Mouse (Mus musculus) layer of hippocampus, adult 2 months (tissue): ENCODE results near the gene Gm2a. TPM values are rescaled to one million over a fixed set of nuclear protein-coding genes. Genes with fewer than 3 reads are reported as not detected.

ENCODE experiments used
- DNase-seq, 2 experiments: peaks; one replicate each; pipeline ENCODE4 v3.0.0; 2022; ENCODE audit warnings: low spot score in 2 of 2
- H3K27ac ChIP-seq: fragments of 200-600 bp; 2 replicates; pipeline ENCODE4 v1.8.1; 2022
- H3K4me3 ChIP-seq: fragments of 200-600 bp; 2 replicates; pipeline ENCODE4 v1.8.1; 2022; ENCODE audit warnings: mild to moderate bottlenecking
- CTCF ChIP-seq: fragments of 200-600 bp; conservative IDR thresholded peaks from 2 replicates; pipeline ENCODE4 v1.8.1; 2022; ENCODE audit warnings: antibody characterized with exemption, mild to moderate bottlenecking, moderate library complexity
- total RNA-seq, 2 experiments: library from RNA; stranded (reverse); gene quantifications; 2 replicates each; pipeline ENCODE4 v1.2.3; 2021

Gm2a gene
- total RNA-seq, 2 experiments from 2014 or later, result 29.9 to 30.8 TPM

DNA sequence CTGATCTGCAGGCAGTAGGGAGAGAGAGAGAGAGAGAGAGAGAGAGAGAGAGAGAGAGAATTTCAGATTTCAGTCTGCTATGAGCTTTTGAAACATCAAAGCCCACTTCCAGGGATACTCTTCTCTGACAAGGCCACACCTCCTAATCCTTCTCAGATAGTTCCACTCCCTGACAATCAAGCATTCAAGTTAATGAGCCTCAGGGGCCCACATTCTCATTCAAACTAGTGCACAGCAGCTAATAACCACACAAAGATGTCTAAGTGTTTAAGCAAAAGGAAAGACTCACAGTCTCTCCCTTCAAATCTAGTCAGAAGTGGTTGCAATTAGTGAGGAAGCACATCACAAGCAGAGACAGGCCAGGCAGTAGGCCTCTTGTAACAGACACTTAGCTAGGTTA, 22.4 kb downstream of the Gm2a start:
- H3K4me3 ChIP-seq, result no peak overlapping the region
- TF ChIP-seq CTCF, result no peak
- no peak overlapping the region for H3K27ac ChIP-seq
- DNase-seq, result no peak

DNA sequence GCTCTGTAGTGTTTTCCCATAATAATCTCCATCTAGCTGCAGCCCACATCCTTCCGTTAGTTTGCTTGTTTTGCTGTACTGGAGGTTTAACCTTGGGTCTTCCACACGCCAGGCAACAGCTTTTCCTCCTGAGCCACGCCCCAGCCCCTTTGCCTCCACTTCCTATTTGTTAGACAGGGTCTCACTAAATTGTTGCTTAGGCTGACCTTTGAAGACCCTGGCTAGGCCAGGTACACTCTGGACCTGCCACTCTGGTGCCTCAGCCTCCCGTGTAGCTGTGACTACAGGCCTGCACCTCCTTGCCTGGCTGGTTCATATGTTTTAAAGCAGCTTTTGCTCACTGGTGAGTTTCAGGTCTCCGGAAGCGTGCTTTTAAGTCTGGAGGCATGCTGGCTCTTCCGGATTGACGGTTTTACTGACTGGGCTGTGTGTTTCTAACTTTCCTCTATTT, 22.9 kb downstream of the Gm2a start:
- H3K4me3 ChIP-seq, result no peak overlapping the region
- H3K27ac ChIP-seq, result peak overlapping the region; percentile 51; the same call in 1 of the 2 replicates
- DNase-seq, result no peak
- TF ChIP-seq CTCF, result no peak

DNA sequence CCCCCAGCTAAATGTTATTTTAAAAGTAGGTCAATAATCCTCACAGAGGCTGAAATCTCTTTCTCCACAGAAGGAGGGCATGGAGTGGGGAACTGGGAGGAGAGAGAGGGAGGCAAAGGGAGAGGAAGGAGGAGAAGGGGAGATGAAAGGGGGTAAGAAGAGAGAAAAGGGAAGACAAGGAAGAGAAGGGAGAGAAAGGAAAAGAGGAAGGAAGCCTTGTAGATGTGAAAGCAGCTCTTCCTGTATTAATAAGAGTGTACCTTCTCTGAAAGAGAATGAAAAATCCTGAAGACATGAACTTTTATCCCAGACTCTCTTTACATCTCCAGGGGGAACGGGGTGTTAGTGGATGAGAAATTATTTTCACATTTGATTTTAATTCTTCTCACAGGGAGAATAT, 23.5 kb downstream of the Gm2a start:
- H3K27ac ChIP-seq, result peak overlapping the region; percentile 51; the same call in 1 of the 2 replicates
- no peak overlapping the region for H3K4me3 ChIP-seq
- no peak for TF ChIP-seq CTCF
- DNase-seq, result no peak

DNA sequence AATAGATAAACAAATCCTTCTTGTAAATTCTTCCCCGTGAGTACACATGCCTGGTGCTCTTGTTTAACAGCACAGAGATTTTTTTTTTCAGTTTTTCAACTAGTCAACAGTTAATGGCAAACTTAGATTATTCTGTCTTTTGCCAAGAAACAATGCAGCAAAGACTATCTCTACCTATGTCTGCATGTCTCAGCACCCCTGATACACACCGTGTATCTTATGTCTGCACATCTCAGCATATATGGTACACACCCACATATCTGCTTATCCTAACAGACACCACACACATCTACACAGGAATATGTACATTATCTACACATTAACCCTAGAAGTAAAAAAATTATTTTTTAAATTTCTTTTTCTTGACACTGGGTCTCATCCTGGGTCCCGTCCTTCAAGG, 28.7 kb downstream of the Gm2a start:
- Histone ChIP-seq H3K27ac (no peak overlapping the region), H3K4me3 (no peak overlapping the region)
- no peak for TF ChIP-seq CTCF
- no peak for DNase-seq

DNA sequence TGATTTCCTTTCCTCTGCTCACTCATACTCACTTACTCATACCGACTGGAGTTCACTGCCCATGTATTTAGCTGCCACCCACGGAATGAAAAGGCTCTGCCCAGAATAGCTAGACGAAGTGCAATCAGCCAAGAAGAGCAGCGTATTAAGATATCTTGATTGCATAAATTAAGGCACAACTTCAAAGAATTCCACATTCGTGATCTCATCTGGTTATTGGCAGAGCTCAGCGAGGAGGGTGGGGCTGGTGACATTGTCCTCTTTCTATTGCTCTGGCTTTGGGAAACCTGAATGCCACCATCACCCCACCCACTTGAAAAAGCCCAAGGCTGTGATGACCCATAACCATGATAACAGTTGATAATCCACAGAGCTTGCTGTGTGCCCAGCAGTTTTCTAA, 30.0 kb downstream of the Gm2a start:
- H3K27ac ChIP-seq, result no peak overlapping the region
- no peak for TF ChIP-seq CTCF
- peak in 1 of 2 experiments; percentile 23 for DNase-seq
- no peak overlapping the region for H3K4me3 ChIP-seq

DNA sequence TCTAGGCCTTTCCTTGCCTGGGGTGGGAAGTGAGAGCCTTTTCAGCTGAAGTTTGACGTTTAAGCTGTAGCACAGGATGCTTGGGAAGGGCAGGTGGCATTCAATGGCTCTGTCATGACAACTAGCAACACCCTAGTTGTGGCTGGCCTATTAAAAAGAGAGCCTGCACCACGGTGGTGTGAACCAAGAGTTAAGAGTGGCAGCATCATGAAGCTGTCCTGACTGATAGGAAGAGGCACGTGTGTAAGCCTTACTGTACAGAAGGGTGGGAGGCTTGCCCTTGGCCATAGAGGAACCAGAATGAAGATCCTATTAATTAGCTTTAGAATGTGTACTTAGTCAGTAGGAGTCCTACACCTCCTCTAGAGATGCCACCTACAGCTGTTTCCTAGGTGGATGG, 30.5 kb downstream of the Gm2a start:
- H3K4me3 ChIP-seq, result no peak overlapping the region
- no peak overlapping the region for H3K27ac ChIP-seq
- no peak for DNase-seq
- no peak for TF ChIP-seq CTCF

DNA sequence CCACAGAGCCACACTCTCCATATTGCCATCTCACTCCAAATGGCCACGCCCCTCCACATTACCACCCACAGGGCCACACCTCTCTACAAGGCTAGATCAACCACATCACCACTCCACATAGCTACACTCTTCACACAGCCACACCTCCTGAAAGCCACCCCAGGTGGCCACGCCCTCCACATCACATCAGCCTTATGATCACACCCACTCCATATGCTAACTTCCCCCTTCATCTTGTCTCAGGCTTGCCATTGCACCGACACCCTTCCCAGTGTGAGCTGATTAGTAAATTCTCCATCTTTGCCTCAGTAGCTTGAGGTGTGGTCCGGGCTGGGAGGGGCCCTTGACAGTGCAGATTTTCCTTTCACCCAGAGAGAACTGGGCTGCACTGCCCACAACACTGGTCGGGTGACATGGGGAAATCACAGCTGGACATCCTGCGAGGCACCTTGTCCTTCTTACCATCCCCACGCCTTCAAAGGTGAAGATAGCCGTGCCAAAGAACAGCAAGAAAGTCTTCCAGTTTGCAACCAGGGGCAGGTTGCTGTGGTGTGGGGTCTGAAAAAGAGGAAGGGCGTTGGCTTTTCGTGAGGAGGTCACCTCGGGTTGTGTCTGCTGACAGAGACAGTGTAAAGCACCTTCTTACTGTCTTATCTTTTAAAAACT, 33.3 kb downstream of the Gm2a start:
- DNase-seq, result no peak
- TF ChIP-seq CTCF, result no peak
- no peak overlapping the region for H3K27ac ChIP-seq
- H3K4me3 ChIP-seq, result no peak overlapping the region

DNA sequence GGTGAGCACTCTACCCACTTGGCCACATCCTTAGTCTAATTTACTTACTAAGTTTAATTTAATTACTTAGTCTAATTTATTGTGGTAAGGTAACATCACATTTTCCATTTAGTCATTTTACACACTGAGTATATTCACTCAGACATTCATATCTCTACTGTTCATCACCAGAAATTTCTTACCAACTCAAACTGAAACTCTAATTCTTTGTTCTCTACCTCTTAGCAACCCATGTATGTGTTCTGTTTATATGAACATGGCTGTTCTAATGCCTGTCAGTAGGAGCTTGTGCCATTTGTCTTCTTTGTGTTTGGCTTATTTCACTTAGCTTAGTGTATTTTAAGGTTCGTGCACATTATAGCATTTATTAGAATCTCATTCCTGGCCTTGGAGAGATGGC, 34.0 kb downstream of the Gm2a start:
- no peak overlapping the region for H3K4me3 ChIP-seq
- DNase-seq, result no peak
- TF ChIP-seq CTCF, result no peak
- no peak overlapping the region for H3K27ac ChIP-seq

DNA sequence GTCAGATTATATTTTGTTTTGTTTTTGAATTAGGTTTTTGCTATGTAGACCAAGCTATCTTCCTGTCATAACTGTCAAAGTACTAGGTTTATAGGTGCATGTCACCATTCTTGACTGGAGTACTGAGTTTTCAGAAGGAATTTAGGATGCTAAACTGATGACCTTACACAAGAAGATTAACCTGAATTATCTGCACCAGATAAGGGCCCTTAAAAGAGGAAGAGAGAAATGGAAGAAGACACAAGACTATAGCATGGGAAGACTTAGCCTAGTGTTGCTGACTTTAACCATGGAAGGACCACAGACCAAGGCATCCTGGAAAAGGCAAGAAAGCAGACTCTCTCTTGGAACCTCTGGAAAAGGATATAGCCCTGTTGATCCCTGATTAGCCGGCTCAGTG, 35.3 kb downstream of the Gm2a start:
- no peak for TF ChIP-seq CTCF
- no peak for DNase-seq
- Histone ChIP-seq H3K27ac (no peak overlapping the region), H3K4me3 (no peak overlapping the region)

DNA sequence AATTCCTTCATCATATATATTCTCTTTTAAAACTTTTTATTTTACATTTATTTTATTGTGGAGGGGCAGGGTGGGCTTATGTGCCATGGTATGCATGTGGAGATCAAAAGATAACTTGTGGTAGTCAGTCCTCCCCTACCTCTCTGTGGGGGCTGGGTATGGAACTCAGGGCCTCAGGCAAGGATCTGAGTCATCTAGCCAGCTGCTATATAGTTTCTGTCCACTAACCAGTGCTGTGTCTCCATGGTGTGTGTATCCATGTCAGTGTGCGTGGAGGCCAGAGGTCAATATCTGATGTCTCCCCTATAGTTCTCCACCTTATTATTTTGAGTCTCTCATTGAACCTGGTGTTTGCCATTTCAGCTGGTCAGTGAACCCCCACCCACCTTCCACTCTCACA, 36.5 kb downstream of the Gm2a start:
- TF ChIP-seq CTCF, result no peak
- Histone ChIP-seq H3K4me3 (no peak overlapping the region), H3K27ac (no peak overlapping the region)
- no peak for DNase-seq

DNA sequence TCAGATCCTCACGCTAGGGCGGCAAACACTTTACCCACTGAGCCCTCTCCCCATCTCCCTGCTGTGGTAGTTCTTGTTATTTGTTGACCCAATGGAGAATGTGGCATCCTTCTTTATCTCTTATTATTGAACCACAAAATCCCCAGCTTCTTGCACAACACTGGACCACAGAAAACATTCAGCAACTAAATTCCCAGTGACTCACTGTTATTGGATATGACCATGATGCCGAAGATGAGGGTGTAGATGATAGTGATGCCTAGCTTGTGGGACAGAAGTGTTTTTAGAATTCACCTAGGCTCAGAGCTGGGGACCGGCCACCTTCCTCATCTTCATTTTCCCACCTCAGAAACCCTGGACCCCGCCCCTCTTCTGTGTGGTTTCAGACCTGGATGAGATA, 37.0 kb downstream of the Gm2a start:
- no peak for DNase-seq
- Histone ChIP-seq H3K27ac (no peak overlapping the region), H3K4me3 (no peak overlapping the region)
- no peak for TF ChIP-seq CTCF

DNA sequence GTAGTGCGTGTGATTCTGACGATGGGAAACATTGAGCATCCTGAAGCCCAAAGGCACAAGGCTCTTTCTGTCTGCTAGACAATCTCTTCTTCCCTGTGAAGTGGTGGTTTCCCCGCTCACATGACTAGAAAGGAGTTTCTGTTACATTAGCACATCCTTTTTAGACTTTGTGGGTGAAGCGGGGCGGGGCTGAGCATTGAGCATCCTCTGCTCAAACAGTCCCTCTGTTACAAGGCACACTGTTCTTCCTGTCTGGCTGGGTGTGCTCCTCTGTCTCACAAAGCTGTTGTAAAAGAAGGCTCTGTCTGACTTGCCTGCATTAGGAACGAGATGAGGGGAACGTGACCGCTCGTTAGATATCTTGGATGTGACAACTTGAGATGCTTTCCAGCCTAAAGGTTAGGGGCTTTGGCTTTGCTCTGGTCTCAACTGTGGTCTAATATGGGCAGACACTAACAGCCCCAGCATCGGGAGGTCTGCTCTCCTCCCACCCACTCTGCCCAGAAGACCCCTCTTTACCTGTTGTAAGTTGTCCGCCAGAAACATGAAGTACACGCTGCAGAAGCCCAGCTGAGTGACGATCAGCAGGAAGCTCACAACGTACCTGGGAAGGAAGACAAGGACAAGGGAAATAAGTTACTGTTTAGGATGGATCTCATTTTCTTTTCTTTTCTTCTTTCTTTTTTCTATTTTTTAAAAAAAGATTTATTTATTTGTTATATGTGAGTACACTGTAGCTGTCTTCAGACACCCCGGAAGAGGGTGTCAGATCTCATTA, 39.0 kb downstream of the Gm2a start:
- Histone ChIP-seq H3K27ac (no peak overlapping the region), H3K4me3 (no peak overlapping the region)
- DNase-seq, result no peak
- TF ChIP-seq CTCF, result no peak

DNA sequence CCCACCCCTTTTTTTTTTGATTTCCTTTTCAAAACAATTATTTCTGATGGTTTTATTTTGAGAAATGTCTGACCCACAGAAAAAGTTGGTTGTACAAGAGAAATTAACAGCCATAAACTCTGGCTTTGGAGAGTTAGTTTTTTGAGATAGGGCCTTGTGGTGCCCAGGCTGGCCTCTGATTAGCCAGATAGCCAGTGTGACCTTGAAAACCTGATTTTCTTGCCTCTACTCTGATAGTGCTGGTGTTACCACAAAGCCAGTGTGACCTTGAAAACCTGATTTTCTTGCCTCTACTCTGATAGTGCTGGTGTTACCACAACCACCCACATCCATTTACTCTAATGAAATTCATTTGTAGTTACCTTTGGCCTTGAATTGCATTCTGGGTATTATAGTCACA, 39.7 kb downstream of the Gm2a start:
- Histone ChIP-seq H3K27ac (no peak overlapping the region), H3K4me3 (no peak overlapping the region)
- DNase-seq, result no peak
- TF ChIP-seq CTCF, result no peak

DNA sequence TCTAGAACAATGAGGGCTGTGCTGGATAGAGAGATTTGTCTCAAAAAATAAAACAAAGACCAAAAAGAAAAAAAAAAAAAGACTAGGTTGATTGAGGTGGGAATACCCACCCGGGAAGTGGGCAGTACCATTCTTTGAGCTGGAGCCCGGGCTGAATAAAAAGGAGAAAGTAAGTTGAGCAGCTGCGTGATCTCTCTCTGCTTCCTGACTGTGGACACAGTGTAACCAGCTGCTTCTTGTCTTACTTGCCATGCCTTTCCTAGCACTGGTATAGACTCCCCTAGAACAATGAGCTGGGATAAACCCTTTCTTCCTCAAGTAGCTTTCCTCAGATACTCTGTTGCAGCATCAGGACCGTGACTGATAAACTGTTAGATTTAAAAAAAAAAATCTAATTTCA, 43.6 kb downstream of the Gm2a start:
- Histone ChIP-seq H3K27ac (no peak overlapping the region), H3K4me3 (no peak overlapping the region)
- DNase-seq, result no peak
- no peak for TF ChIP-seq CTCF
